Mouse (Mus musculus) intestine, embryonic 15.5 days (tissue): ENCODE results near the gene Mpped1. TPM values are rescaled to one million over a fixed set of nuclear protein-coding genes. Genes with fewer than 3 reads are reported as not detected.

ENCODE experiments used
- ATAC-seq: fragments of 200-750 bp; cut with Nextera tagmentation; 2 replicates; pipeline ENCODE4 v1.8.0; 2017; ENCODE audit warnings: moderate TSS enrichment, moderate library complexity
- H3K27ac ChIP-seq: fragments of 300-500 bp; sonication (generic); 2 replicates; pipeline ENCODE4 v1.5.1; 2015; ENCODE audit warnings: mild to moderate bottlenecking, inconsistent platforms
- H3K27me3 ChIP-seq: fragments of 300-500 bp; sonication (generic); replicated peaks from 2 replicates; pipeline ENCODE4 v1.6.1; 2015; ENCODE audit warnings: inconsistent platforms
- H3K36me3 ChIP-seq: fragments of 300-500 bp; sonication (generic); 2 replicates; pipeline ENCODE4 v1.6.1; 2015; ENCODE audit warnings: inconsistent platforms
- H3K4me1 ChIP-seq: fragments of 300-500 bp; sonication (generic); replicated peaks from 2 replicates; pipeline ENCODE4 v1.6.1; 2015; ENCODE audit warnings: inconsistent platforms
- H3K4me2 ChIP-seq: fragments of 300-500 bp; sonication (generic); replicated peaks from 2 replicates; pipeline ENCODE4 v1.6.1; 2015; ENCODE audit warnings: mild to moderate bottlenecking, inconsistent platforms
- H3K4me3 ChIP-seq: fragments of 300-500 bp; sonication (generic); replicated peaks from 2 replicates; pipeline ENCODE4 v1.5.1; 2015; ENCODE audit warnings: inconsistent platforms
- H3K9ac ChIP-seq: fragments of 300-500 bp; sonication (generic); 2 replicates; pipeline ENCODE4 v1.6.1; 2015; ENCODE audit warnings: inconsistent platforms
- H3K9me3 ChIP-seq: fragments of 300-500 bp; sonication (generic); 2 replicates; pipeline ENCODE4 v1.6.1; 2016; ENCODE audit warnings: inconsistent platforms
- WGBS: fragments of 180-500 bp; shearing (Covaris S2); methylation state at CpG from one replicate; pipeline ENCODE4 v1.1.7; 2015; 5-methylcytosine and 5-hydroxymethylcytosine counted together
- polyA plus RNA-seq: library from polyadenylated mRNA; unstranded; fragments of >200 nt; fragmentation: Nextera tagmentation; extraction: Ambion mirVana; gene quantifications from 2 replicates; pipeline ENCODE4 v1.2.1, GENCODE M21; 2015

The Mpped1 gene
- polyA plus RNA-seq, 1 experiment from 2014 or later: 0.40 TPM

- whole genome bisulfite sequencing: 81% methylated on average over 13 of the region's 13 CpGs
- no peaks in the 10 kb centered on the region for H3K9me3 ChIP-seq
- H3K27me3 ChIP-seq: 0 out of 2 replicates have a peak, but pooled peaks cover 2% of the 10 kb centered on the region
- H3K9ac ChIP-seq: no peak overlapping the region
- no peak overlapping the region for H3K27ac ChIP-seq
- no peak overlapping the region for H3K4me3 ChIP-seq
- H3K4me1 ChIP-seq: no peaks in the 10 kb centered on the region
- no peak for ATAC-seq
- H3K36me3 ChIP-seq: no peaks in the 10 kb centered on the region
- no peak overlapping the region for H3K4me2 ChIP-seq
These were observed 127.2 kb downstream of the Mpped1 start for GRCm38 (mm10) chr15:83906472-83906871.

Other genes with a start within 250 kb of the Mpped1 start
- 98.0 and 120 TPM in 2 replicates for gene Tspo, start 215.9 kb upstream of the Mpped1 start, polyA plus RNA-seq
- 31.4 TPM in 2 replicates for gene Mcat, start 215.7 kb upstream of the Mpped1 start, polyA plus RNA-seq
- gene Ttll12, start 184.3 kb upstream of the Mpped1 start, polyA plus RNA-seq: 31.0 and 31.5 TPM in 2 replicates
- 4.3 and 4.5 TPM in 2 replicates for gene Scube1, start 54.4 kb upstream of the Mpped1 start, polyA plus RNA-seq